Mouse (Mus musculus): ENCODE data around the gene Klra7. TPM values are rescaled to one million over a fixed set of nuclear protein-coding genes. Genes with fewer than 3 reads are reported as not detected.
"Not testable (repeated sequence)": the region's sequence is repeated elsewhere in the genome, so short reads cannot be mapped to it uniquely, and the experiment has no call there.

Gene Klra7
- not detected in 2 replicates for polyA plus RNA-seq (2014; fragmentation: Nextera tagmentation; extraction: Ambion mirVana)

DNA sequence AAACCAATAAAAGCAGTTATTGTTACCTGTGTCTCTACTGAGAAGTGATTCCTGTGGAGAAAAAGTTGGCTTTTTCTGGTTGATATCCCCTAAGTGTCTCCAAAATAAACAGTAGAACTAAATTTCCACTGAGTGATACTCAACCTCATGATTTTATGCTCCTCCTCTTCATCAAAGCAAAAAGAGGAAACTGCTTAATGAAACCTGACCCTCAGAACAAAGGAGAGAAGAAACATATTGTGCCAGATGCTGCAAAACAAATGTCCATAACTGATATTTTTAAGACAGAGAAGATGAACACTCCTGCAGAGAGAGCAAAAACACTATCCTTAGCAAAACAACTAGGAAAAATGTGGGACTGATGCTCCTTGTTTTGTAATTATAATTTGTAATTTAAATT lies at the start of gene Klra7:
TSS of gene Klra7 (minus strand) at position 101 of the 400 bp plus-strand sequence.
- Histone ChIP-seq H3K36me3 (ENCODE audit: control insufficient read depth, insufficient read depth, low read length) (no peaks in the 10 kb centered on the region), H3K4me3 (ENCODE audit: control insufficient read depth in 1 of 2, insufficient read depth in 1 of 2, low read depth in 1 of 2, low read length in 2 of 2) (no peak within 1 kb of the TSS), H3K4me2 (ENCODE audit: low read length) (no peak within 1 kb of the TSS), H3K9me3 (ENCODE audit: control insufficient read depth, low read length) (peaks cover 10% of the 10 kb centered on the region), H3K27me3 (ENCODE audit: control insufficient read depth, insufficient read depth, low read length) (no peaks in the 10 kb centered on the region), H3K9ac (ENCODE audit: low read length) (no peak within 1 kb of the TSS), H3K4me1 (ENCODE audit: control insufficient read depth in 2 of 2, insufficient read depth in 2 of 2, low read length in 2 of 2) (no peaks in the 10 kb centered on the region), H3K27ac (replicated peaks in 1 of 2; ENCODE audit: control insufficient read depth in 1 of 2, insufficient read depth in 1 of 2, low read depth in 2 of 2, low read length in 2 of 2) (no peak within 1 kb of the TSS)
- no peak for ATAC-seq (ENCODE audit: insufficient number of reproducible peaks, insufficient read depth, low FRiP score, low read depth)

DNA sequence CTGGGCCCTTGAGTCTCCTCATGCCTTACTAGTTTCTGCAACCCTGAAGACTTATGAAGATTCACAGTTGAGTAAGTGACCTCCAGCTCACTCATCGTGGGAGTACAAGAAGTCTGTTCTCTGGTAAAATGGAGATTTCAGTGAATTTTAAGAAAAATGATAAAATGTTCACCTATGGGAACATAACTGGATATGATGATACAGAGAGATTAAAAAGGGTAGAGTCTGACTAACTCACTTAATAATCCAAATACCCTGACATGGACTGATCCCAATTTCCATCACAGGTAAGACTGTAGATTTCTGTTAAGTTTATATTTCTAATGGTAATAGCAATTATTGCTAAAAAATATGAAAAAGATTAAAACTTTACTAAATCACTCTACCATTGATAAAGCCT lies 48.7 kb upstream of the Klra7 start, which contains the start of gene Klra10:
TSS of gene Klra10 (minus strand) at position 101 of the 400 bp plus-strand sequence.
- not testable (repeated sequence) for H3K4me2 ChIP-seq (ENCODE audit: low read length); H3K27me3 ChIP-seq (ENCODE audit: control insufficient read depth, insufficient read depth, low read length); ATAC-seq (ENCODE audit: insufficient number of reproducible peaks, insufficient read depth, low FRiP score, low read depth); H3K9ac ChIP-seq (ENCODE audit: low read length); H3K36me3 ChIP-seq (ENCODE audit: control insufficient read depth, insufficient read depth, low read length); H3K27ac ChIP-seq (replicated peaks in 1 of 2; ENCODE audit: control insufficient read depth in 1 of 2, insufficient read depth in 1 of 2, low read depth in 2 of 2, low read length in 2 of 2); H3K4me1 ChIP-seq (ENCODE audit: control insufficient read depth in 2 of 2, insufficient read depth in 2 of 2, low read length in 2 of 2); H3K4me3 ChIP-seq (ENCODE audit: control insufficient read depth in 1 of 2, insufficient read depth in 1 of 2, low read depth in 1 of 2, low read length in 2 of 2); H3K9me3 ChIP-seq (ENCODE audit: control insufficient read depth, low read length)
- WGBS = 74% methylated on average over 1 of the region's 1 CpGs

DNA sequence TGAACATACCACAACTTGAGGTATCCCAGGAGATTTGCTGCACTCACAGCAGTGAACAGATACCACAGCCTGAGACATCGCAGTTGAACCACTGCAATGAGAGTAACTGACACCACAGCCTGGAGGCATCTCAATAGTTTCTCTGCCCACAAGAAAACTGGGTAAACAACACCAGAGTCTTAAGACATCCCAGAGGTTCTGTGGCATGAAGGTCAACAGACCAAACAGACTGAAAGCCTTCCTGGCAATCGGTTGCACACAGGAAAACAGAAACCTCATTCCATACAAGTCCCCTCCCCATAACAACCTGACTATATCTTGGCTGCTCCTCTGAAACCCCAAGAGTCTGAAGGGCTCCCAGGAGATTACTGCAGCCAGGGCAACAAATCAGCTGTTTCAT lies 22.2 kb upstream of the Klra7 start:
- H3K9me3 ChIP-seq (ENCODE audit: control insufficient read depth, low read length) = peaks cover 13% of the 10 kb centered on the region
- no peak overlapping the region for H3K4me3 ChIP-seq (ENCODE audit: control insufficient read depth in 1 of 2, insufficient read depth in 1 of 2, low read depth in 1 of 2, low read length in 2 of 2)
- H3K27me3 ChIP-seq (ENCODE audit: control insufficient read depth, insufficient read depth, low read length) = no peaks in the 10 kb centered on the region
- no peak overlapping the region for H3K4me2 ChIP-seq (ENCODE audit: low read length)
- no peak overlapping the region for H3K27ac ChIP-seq (replicated peaks in 1 of 2; ENCODE audit: control insufficient read depth in 1 of 2, insufficient read depth in 1 of 2, low read depth in 2 of 2, low read length in 2 of 2)
- H3K9ac ChIP-seq (ENCODE audit: low read length) = no peak overlapping the region
- no peaks in the 10 kb centered on the region for H3K4me1 ChIP-seq (ENCODE audit: control insufficient read depth in 2 of 2, insufficient read depth in 2 of 2, low read length in 2 of 2)
- no peaks in the 10 kb centered on the region for H3K36me3 ChIP-seq (ENCODE audit: control insufficient read depth, insufficient read depth, low read length)
- no peak for ATAC-seq (ENCODE audit: insufficient number of reproducible peaks, insufficient read depth, low FRiP score, low read depth)
- WGBS = 74% methylated on average over 2 of the region's 2 CpGs

DNA sequence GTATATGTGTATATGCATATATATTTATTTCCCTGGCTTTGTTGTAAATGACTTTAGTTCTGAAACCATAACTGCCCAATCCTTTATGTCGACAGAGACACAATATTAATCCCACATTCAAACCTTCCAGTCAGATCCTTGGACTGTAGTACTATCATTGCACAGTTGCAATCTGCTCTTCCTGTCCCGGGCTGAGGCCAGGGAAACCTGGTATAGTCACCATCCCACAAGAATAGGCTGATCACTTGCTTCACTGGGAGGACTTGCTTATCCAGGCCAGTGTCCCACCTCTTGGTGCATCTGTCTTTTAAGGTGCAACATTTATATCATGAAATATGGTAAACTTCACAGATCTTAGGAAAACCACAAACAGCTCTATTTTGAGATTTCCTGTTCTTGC lies 4.4 kb upstream of the Klra7 start:
- H3K9me3 ChIP-seq (ENCODE audit: control insufficient read depth, low read length) = peaks cover 7% of the 10 kb centered on the region
- no peaks in the 10 kb centered on the region for H3K27me3 ChIP-seq (ENCODE audit: control insufficient read depth, insufficient read depth, low read length)
- 50% methylated on average over 2 of the region's 2 CpGs for WGBS
- H3K27ac ChIP-seq (replicated peaks in 1 of 2; ENCODE audit: control insufficient read depth in 1 of 2, insufficient read depth in 1 of 2, low read depth in 2 of 2, low read length in 2 of 2) = no peak overlapping the region
- ATAC-seq (ENCODE audit: insufficient number of reproducible peaks, insufficient read depth, low FRiP score, low read depth) = no peak
- H3K4me3 ChIP-seq (ENCODE audit: control insufficient read depth in 1 of 2, insufficient read depth in 1 of 2, low read depth in 1 of 2, low read length in 2 of 2) = no peak overlapping the region
- H3K4me2 ChIP-seq (ENCODE audit: low read length) = no peak overlapping the region
- no peaks in the 10 kb centered on the region for H3K36me3 ChIP-seq (ENCODE audit: control insufficient read depth, insufficient read depth, low read length)
- no peaks in the 10 kb centered on the region for H3K4me1 ChIP-seq (ENCODE audit: control insufficient read depth in 2 of 2, insufficient read depth in 2 of 2, low read length in 2 of 2)
- H3K9ac ChIP-seq (ENCODE audit: low read length) = no peak overlapping the region

DNA sequence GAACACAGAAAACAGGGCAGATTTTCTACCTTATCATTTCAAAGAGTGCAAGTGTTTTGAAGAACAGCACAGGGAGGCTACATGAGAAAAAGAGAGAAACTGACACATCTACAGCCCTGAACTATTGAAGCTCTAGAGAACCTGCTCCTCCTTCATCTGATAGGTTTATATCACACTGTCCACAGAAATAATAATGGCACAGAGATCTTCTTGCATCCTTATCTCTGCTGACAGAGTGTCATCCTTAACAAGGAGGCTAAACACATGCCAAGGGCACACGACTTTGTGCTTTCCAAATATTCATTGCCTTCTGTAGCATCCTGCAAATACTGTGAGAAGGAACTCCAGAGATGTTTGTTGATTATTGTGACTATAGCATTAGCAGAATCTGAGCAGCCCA lies 3.5 kb upstream of the Klra7 start:
- Histone ChIP-seq H3K36me3 (ENCODE audit: control insufficient read depth, insufficient read depth, low read length) (no peaks in the 10 kb centered on the region), H3K9me3 (ENCODE audit: control insufficient read depth, low read length) (peaks cover 7% of the 10 kb centered on the region), H3K4me2 (ENCODE audit: low read length) (no peak overlapping the region), H3K27ac (replicated peaks in 1 of 2; ENCODE audit: control insufficient read depth in 1 of 2, insufficient read depth in 1 of 2, low read depth in 2 of 2, low read length in 2 of 2) (no peak overlapping the region), H3K9ac (ENCODE audit: low read length) (no peak overlapping the region), H3K4me3 (ENCODE audit: control insufficient read depth in 1 of 2, insufficient read depth in 1 of 2, low read depth in 1 of 2, low read length in 2 of 2) (no peak overlapping the region), H3K27me3 (ENCODE audit: control insufficient read depth, insufficient read depth, low read length) (no peaks in the 10 kb centered on the region), H3K4me1 (ENCODE audit: control insufficient read depth in 2 of 2, insufficient read depth in 2 of 2, low read length in 2 of 2) (no peaks in the 10 kb centered on the region)
- WGBS = 38% methylated on average over 1 of the region's 1 CpGs
- ATAC-seq (ENCODE audit: insufficient number of reproducible peaks, insufficient read depth, low FRiP score, low read depth) = no peak

DNA sequence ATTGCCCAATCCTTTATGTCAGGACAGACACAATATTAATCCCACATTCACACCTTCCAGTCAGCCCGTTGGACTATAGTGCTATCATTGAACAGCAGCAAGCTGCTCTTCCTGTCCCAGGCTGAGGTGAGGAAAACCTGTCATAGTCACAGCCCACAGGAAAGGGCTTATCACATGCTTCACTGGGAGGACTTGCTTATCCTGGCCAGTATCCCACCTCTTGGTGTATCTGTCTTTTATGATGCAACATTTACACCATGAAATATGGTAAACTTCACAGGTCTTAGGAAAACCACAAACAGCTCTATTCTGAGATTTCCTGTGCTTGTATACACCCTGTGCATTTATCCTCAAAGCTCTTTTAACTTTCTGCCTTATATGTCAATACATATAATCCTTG lies 35.7 kb downstream of the Klra7 start:
- not testable (repeated sequence) for H3K36me3 ChIP-seq (ENCODE audit: control insufficient read depth, insufficient read depth, low read length); H3K4me1 ChIP-seq (ENCODE audit: control insufficient read depth in 2 of 2, insufficient read depth in 2 of 2, low read length in 2 of 2); H3K9me3 ChIP-seq (ENCODE audit: control insufficient read depth, low read length); H3K4me2 ChIP-seq (ENCODE audit: low read length); H3K4me3 ChIP-seq (ENCODE audit: control insufficient read depth in 1 of 2, insufficient read depth in 1 of 2, low read depth in 1 of 2, low read length in 2 of 2); H3K27me3 ChIP-seq (ENCODE audit: control insufficient read depth, insufficient read depth, low read length); ATAC-seq (ENCODE audit: insufficient number of reproducible peaks, insufficient read depth, low FRiP score, low read depth); H3K9ac ChIP-seq (ENCODE audit: low read length); H3K27ac ChIP-seq (replicated peaks in 1 of 2; ENCODE audit: control insufficient read depth in 1 of 2, insufficient read depth in 1 of 2, low read depth in 2 of 2, low read length in 2 of 2)
- 70% methylated on average over 1 of the region's 1 CpGs for WGBS

DNA sequence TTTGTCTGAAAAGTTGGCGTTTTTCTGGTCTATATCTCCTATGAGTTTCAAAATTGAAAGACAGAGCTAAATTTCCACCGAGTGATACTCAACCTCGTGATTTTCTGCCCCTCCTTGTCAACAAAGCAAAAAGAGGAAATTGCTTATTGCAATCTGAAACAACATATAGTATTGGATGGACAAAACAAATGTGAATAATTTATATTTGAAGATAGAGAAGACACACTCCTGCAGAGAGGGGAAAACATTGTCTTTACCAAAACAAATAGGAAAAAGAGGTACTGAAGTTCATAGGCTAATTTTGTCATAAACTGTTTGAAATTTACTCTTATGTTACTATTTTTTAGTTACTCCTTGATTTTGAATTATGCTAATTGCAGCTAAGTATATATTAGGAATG lies 40.1 kb downstream of the Klra7 start, which contains the start of gene Klra9:
TSS of gene Klra9 (minus strand) at position 101 of the 400 bp plus-strand sequence.
- H3K9me3 ChIP-seq (ENCODE audit: control insufficient read depth, low read length); H3K36me3 ChIP-seq (ENCODE audit: control insufficient read depth, insufficient read depth, low read length); H3K27me3 ChIP-seq (ENCODE audit: control insufficient read depth, insufficient read depth, low read length); H3K9ac ChIP-seq (ENCODE audit: low read length); H3K4me2 ChIP-seq (ENCODE audit: low read length); H3K4me1 ChIP-seq (ENCODE audit: control insufficient read depth in 2 of 2, insufficient read depth in 2 of 2, low read length in 2 of 2); ATAC-seq (ENCODE audit: insufficient number of reproducible peaks, insufficient read depth, low FRiP score, low read depth); H3K27ac ChIP-seq (replicated peaks in 1 of 2; ENCODE audit: control insufficient read depth in 1 of 2, insufficient read depth in 1 of 2, low read depth in 2 of 2, low read length in 2 of 2); H3K4me3 ChIP-seq (ENCODE audit: control insufficient read depth in 1 of 2, insufficient read depth in 1 of 2, low read depth in 1 of 2, low read length in 2 of 2): not testable (repeated sequence)
- 49% methylated on average over 3 of the region's 3 CpGs for WGBS
